Mouse (Mus musculus) neural tube, embryonic 11.5 days (tissue): Measurements from ENCODE around the gene Pramel7. TPM values are rescaled to one million over a fixed set of nuclear protein-coding genes. Genes with fewer than 3 reads are reported as not detected.

Experiments used
- ATAC-seq: fragments of 200-750 bp; cut with Nextera tagmentation; 2 replicates; pipeline ENCODE4 v1.8.0; 2017; ENCODE audit warnings: moderate number of reproducible peaks, mild to moderate bottlenecking, moderate TSS enrichment, moderate library complexity; ENCODE audit not compliant: insufficient read depth, low FRiP score, low TSS enrichment
- DNase-seq: peaks from one replicate; pipeline ENCODE4 v3.0.0-alpha.2; 2015; ENCODE audit warnings: low spot score
- H3K27ac ChIP-seq: fragments of 300-500 bp; sonication (generic); 2 replicates; pipeline ENCODE4 v1.5.1; 2014; ENCODE audit warnings: low read depth, mild to moderate bottlenecking, low read length
- H3K27me3 ChIP-seq: fragments of 300-500 bp; sonication (generic); 2 replicates; pipeline ENCODE4 v1.6.1; 2014; ENCODE audit warnings: mild to moderate bottlenecking, low read length, mixed read lengths; ENCODE audit not compliant: control insufficient read depth, insufficient read depth
- H3K36me3 ChIP-seq: fragments of 300-500 bp; sonication (generic); 2 replicates; pipeline ENCODE4 v1.6.1; 2014; ENCODE audit warnings: mild to moderate bottlenecking, low read length, moderate library complexity, mixed read lengths; ENCODE audit not compliant: control insufficient read depth, insufficient read depth
- H3K4me1 ChIP-seq: fragments of 300-500 bp; sonication (generic); 2 replicates; pipeline ENCODE4 v1.6.1; 2014; ENCODE audit warnings: low read length, mixed read lengths; ENCODE audit not compliant: control insufficient read depth, insufficient read depth
- H3K4me2 ChIP-seq: fragments of 300-500 bp; sonication (generic); 2 replicates; pipeline ENCODE4 v1.6.1; 2014; ENCODE audit warnings: low read depth, mild to moderate bottlenecking, moderate library complexity
- H3K4me3 ChIP-seq: fragments of 300-500 bp; sonication (generic); 2 replicates; pipeline ENCODE4 v1.5.1; 2014; ENCODE audit warnings: low read depth, low read length
- H3K9ac ChIP-seq: fragments of 300-500 bp; sonication (generic); 2 replicates; pipeline ENCODE4 v1.6.1; 2014; ENCODE audit warnings: mild to moderate bottlenecking, low read length
- H3K9me3 ChIP-seq: fragments of 300-500 bp; sonication (generic); 2 replicates; pipeline ENCODE4 v1.6.1; 2016; ENCODE audit warnings: low read length; ENCODE audit not compliant: control insufficient read depth
- whole genome bisulfite sequencing: fragments of 180-500 bp; shearing (Covaris S2); extraction: QIAGEN DNeasy Blood & Tissue Kit; methylation state at CpG from one replicate; pipeline ENCODE4 v1.1.7; 2014; 5-methylcytosine and 5-hydroxymethylcytosine counted together
- polyA plus RNA-seq: library from polyadenylated mRNA; unstranded; fragments of >200 nt; fragmentation: Nextera tagmentation; extraction: Ambion mirVana; gene quantifications from 2 replicates; pipeline ENCODE4 v1.2.1, GENCODE M21; 2014

The Pramel7 gene
- polyA plus RNA-seq, 1 experiment from 2014 or later: not detected

DNA sequence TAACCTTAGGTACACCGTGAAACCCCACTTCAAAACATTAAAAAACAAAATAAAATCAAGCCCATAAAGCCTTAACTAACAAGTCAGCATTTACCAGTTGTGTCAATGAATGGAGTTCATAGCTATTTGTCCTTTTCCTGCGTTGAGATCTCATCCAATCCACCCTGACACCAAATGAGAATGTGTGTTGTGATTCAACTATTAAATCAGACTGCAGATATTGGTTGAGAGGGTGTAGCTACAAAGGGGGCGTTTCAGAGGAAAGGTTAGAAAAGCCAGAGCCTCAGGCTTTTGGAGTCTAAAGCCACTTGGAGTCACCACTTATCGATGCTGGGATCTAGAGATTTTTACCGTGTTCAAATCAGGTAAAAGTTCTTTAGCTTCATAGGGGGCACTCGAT lies 9.4 kb upstream of the Pramel7 start, which contains the start of gene Pramel6:
Gene Pramel6, plus strand, starts transcription at position 301 of the 400 bp plus-strand sequence.
- Histone ChIP-seq H3K9ac (no peak within 1 kb of the TSS), H3K27ac (no peak within 1 kb of the TSS), H3K4me1 (no peaks in the 10 kb centered on the region), H3K4me2 (no peak within 1 kb of the TSS), H3K36me3 (no peaks in the 10 kb centered on the region), H3K27me3 (no peaks in the 10 kb centered on the region), H3K9me3 (no peaks in the 10 kb centered on the region), H3K4me3 (no peak within 1 kb of the TSS)
- DNase-seq (no peak), ATAC-seq (no peak)
- 88% methylated on average over 6 of the region's 6 CpGs for WGBS

DNA sequence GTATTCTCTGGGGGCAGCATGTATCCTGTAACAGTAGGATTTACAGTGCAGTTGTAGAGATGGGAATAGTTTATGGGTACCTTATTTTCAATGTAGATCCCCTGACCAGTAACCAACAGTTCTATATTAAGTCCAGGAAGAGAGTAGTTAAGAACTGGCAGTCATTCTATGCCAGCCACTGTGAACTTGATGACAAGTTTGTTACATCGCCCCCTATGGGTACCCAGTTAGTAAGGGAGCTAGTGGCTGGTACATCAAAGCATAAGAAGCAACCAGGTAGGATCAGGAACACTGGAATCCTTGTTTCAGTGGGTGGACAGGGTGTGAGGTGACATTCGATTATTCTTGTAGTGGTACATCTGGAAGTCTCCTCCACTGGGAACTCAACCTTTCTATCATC lies 14.6 kb downstream of the Pramel7 start:
- no peak overlapping the region for H3K4me3 ChIP-seq
- ATAC-seq (no peak), DNase-seq (no peak)
- H3K27ac ChIP-seq: no peak overlapping the region
- no peaks in the 10 kb centered on the region for H3K9me3 ChIP-seq
- H3K27me3 ChIP-seq: no peaks in the 10 kb centered on the region
- no peaks in the 10 kb centered on the region for H3K4me1 ChIP-seq
- 71% methylated on average over 2 of the region's 2 CpGs for WGBS
- no peak overlapping the region for H3K9ac ChIP-seq
- H3K36me3 ChIP-seq: no peaks in the 10 kb centered on the region
- H3K4me2 ChIP-seq: no peak overlapping the region

GRCm38 (mm10) chr2:87481158-87481557 lies 15.7 kb downstream of the Pramel7 start:
- no peak for DNase-seq
- no peaks in the 10 kb centered on the region for H3K4me1 ChIP-seq
- no peaks in the 10 kb centered on the region for H3K36me3 ChIP-seq
- no peak overlapping the region for H3K9ac ChIP-seq
- WGBS: 85% methylated on average over 4 of the region's 4 CpGs
- H3K27ac ChIP-seq: no peak overlapping the region
- H3K27me3 ChIP-seq: no peaks in the 10 kb centered on the region
- no peaks in the 10 kb centered on the region for H3K9me3 ChIP-seq
- no peak overlapping the region for H3K4me3 ChIP-seq
- no peak for ATAC-seq
- no peak overlapping the region for H3K4me2 ChIP-seq

DNA sequence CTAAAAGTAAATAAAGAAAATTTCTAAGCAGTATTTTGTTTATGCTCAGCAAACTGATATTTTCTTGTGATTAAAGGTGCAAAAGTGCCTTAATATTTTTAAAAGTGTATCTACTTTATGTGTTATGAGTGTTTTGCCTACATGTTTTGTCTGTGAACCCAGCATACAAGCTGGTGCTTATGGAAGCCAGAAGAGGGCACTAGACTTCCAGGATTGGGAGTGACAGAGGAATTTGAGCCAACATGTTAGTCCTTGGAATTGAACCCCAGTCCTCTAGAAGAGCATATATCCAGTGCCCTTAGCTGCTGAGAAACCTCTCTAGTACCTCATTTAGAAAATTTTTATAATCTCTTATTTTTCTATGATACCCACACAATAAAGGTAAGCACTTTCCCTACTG lies 16.7 kb downstream of the Pramel7 start:
- ATAC-seq: no peak
- no peak overlapping the region for H3K4me2 ChIP-seq
- H3K36me3 ChIP-seq: no peaks in the 10 kb centered on the region
- H3K27ac ChIP-seq: no peak overlapping the region
- no peak for DNase-seq
- no peak overlapping the region for H3K4me3 ChIP-seq
- H3K4me1 ChIP-seq: no peaks in the 10 kb centered on the region
- H3K9me3 ChIP-seq: no peaks in the 10 kb centered on the region
- no peaks in the 10 kb centered on the region for H3K27me3 ChIP-seq
- H3K9ac ChIP-seq: no peak overlapping the region

GRCm38 (mm10) chr2:87461769-87462168 lies 35.1 kb downstream of the Pramel7 start:
- Histone ChIP-seq H3K36me3 (no peaks in the 10 kb centered on the region), H3K9me3 (no peaks in the 10 kb centered on the region), H3K4me3 (no peak overlapping the region), H3K4me1 (no peaks in the 10 kb centered on the region), H3K4me2 (no peak overlapping the region), H3K27me3 (no peaks in the 10 kb centered on the region), H3K27ac (no peak overlapping the region), H3K9ac (no peak overlapping the region)
- no peak for DNase-seq
- WGBS: 92% methylated on average over 4 of the region's 4 CpGs
- ATAC-seq: no peak

- Histone ChIP-seq H3K9ac (no peak within 1 kb of the TSS), H3K4me3 (no peak within 1 kb of the TSS), H3K4me1 (no peaks in the 10 kb centered on the region), H3K27me3 (no peaks in the 10 kb centered on the region), H3K9me3 (no peaks in the 10 kb centered on the region), H3K27ac (no peak within 1 kb of the TSS), H3K4me2 (no peak within 1 kb of the TSS), H3K36me3 (no peaks in the 10 kb centered on the region)
- DNase-seq (no peak), ATAC-seq (no peak)
These were observed 43.2 kb downstream of the Pramel7 start, which contains the start of gene Olfr1126 for GRCm38 (mm10) chr2:87453662-87454061. Olfr1126 (plus strand) TSS chr2:87453962.

Other genes with a start within 250 kb of the Pramel7 start
- not detected in 2 replicates for gene Olfr1115, start 249.1 kb downstream of the Pramel7 start, polyA plus RNA-seq
- not detected in 2 replicates for gene Olfr1116, start 229.6 kb downstream of the Pramel7 start, polyA plus RNA-seq
- not detected in 2 replicates for gene Olfr1118, start 189.5 kb downstream of the Pramel7 start, polyA plus RNA-seq
- not detected in 2 replicates for gene Olfr1120, start 142.3 kb downstream of the Pramel7 start, polyA plus RNA-seq
- not detected in 2 replicates for gene Olfr1121, start 127.2 kb downstream of the Pramel7 start, polyA plus RNA-seq
- gene Olfr1122, start 111.2 kb downstream of the Pramel7 start, polyA plus RNA-seq: not detected in 2 replicates
- gene Olfr1123, start 80.5 kb downstream of the Pramel7 start, polyA plus RNA-seq: not detected in 2 replicates
- gene Olfr1124, start 66.8 kb downstream of the Pramel7 start, polyA plus RNA-seq: not detected in 2 replicates
- gene Olfr1126, start 43.1 kb downstream of the Pramel7 start, polyA plus RNA-seq: not detected in 2 replicates
- not detected in 2 replicates for gene Pramel6, start 9.5 kb upstream of the Pramel7 start, polyA plus RNA-seq
- not detected in 2 replicates for gene Olfr153, start 34.7 kb upstream of the Pramel7 start, polyA plus RNA-seq
- gene Olfr1128, start 48.4 kb upstream of the Pramel7 start, polyA plus RNA-seq: not detected in 2 replicates
- gene Olfr1129, start 76.8 kb upstream of the Pramel7 start, polyA plus RNA-seq: not detected in 2 replicates
- gene Olfr1130, start 109.1 kb upstream of the Pramel7 start, polyA plus RNA-seq: not detected in 2 replicates
- not detected in 2 replicates for gene Olfr1131, start 130.0 kb upstream of the Pramel7 start, polyA plus RNA-seq
- not detected in 2 replicates for gene Olfr1132, start 140.4 kb upstream of the Pramel7 start, polyA plus RNA-seq
- not detected in 2 replicates for gene Olfr1133, start 150.3 kb upstream of the Pramel7 start, polyA plus RNA-seq
- not detected in 2 replicates for gene Olfr1134, start 161.4 kb upstream of the Pramel7 start, polyA plus RNA-seq
- gene Olfr1135, start 176.6 kb upstream of the Pramel7 start, polyA plus RNA-seq: not detected in 2 replicates
- not detected in 2 replicates for gene Olfr1136, start 196.9 kb upstream of the Pramel7 start, polyA plus RNA-seq
- not detected in 2 replicates for gene Olfr1137, start 216.1 kb upstream of the Pramel7 start, polyA plus RNA-seq
- gene Olfr1138, start 242.9 kb upstream of the Pramel7 start, polyA plus RNA-seq: not detected in 2 replicates
- gene Olfr1140, start 246.7 kb upstream of the Pramel7 start, polyA plus RNA-seq: not detected in 2 replicates